ENCODE assay signal across 8 mouse cellular contexts in genomic region chr17:15066066-15066465, GRCm38 (mm10). TPM values are rescaled to one million over a fixed set of nuclear protein-coding genes. Genes with fewer than 3 reads are reported as not detected.
DNase-seq lines count a peak whose midpoint lies in the region; ATAC-seq and TF ChIP-seq lines count a peak whose summit lies in the region.
"Had no signal": no experiment of that assay in that cellular context is flagged by ENCODE, and none has a peak within 500 bp of the region (broad histone marks: within the 10 kb centered on the region; RNA-seq: fewer than 3 reads in every experiment).

No protein-coding gene starts in this region.

- peaks cover 8% of the 10 kb centered on the region for H3K4me1 ChIP-seq in lung, embryonic 16.5 days (replicated peaks; ENCODE audit: control insufficient read depth, insufficient read depth, low read length)
- H3K4me1 ChIP-seq in embryonic facial prominence, embryonic 15.5 days = peaks cover 6% of the 10 kb centered on the region; the same call in 1 of the 2 replicates
- no peaks in the 10 kb centered on the region; the same call in 1 of the 2 replicates for H3K4me1 ChIP-seq in intestine, postnatal 0 days (replicated peaks; ENCODE audit: control insufficient read depth, insufficient read depth, low read length)
- H3K4me1 ChIP-seq in stomach, embryonic 14.5 days (ENCODE audit: control insufficient read depth, insufficient read depth, low read length) = peaks cover 6% of the 10 kb centered on the region; the same call in 1 of the 2 replicates

- H3K4me3 ChIP-seq in lung, embryonic 16.5 days (ENCODE audit: low read length) = no peak overlapping the region
- no peak overlapping the region for H3K4me3 ChIP-seq in embryonic facial prominence, embryonic 15.5 days (replicated peaks)
- H3K4me3 ChIP-seq in intestine, postnatal 0 days (ENCODE audit: low read depth, low read length) = no peak overlapping the region
- H3K4me3 ChIP-seq in stomach, embryonic 14.5 days (ENCODE audit: low read depth, low read length) = no peak overlapping the region

- no peaks in the 10 kb centered on the region for H3K27me3 ChIP-seq in lung, embryonic 16.5 days (ENCODE audit: control insufficient read depth, insufficient read depth, low read depth, low read length)
- H3K27me3 ChIP-seq in embryonic facial prominence, embryonic 15.5 days = no peaks in the 10 kb centered on the region
- H3K27me3 ChIP-seq in intestine, postnatal 0 days (replicated peaks; ENCODE audit: control insufficient read depth, insufficient read depth, low read length) = no peaks in the 10 kb centered on the region
- no peaks in the 10 kb centered on the region for H3K27me3 ChIP-seq in stomach, embryonic 14.5 days (ENCODE audit: control insufficient read depth, insufficient read depth, low read length)

- DNase-seq in lung, postnatal 25 days (ENCODE audit: low spot score) = no peak
- no peak for DNase-seq in thymus, postnatal 14 days

- no peaks in the 10 kb centered on the region for H3K9me3 ChIP-seq in lung, embryonic 16.5 days (ENCODE audit: control insufficient read depth, low read length)
- no peaks in the 10 kb centered on the region for H3K9me3 ChIP-seq in embryonic facial prominence, embryonic 15.5 days (replicated peaks)
- H3K9me3 ChIP-seq in intestine, postnatal 0 days (ENCODE audit: control insufficient read depth) = no peaks in the 10 kb centered on the region
- H3K9me3 ChIP-seq in stomach, embryonic 14.5 days (ENCODE audit: control insufficient read depth, low read depth, low read length) = no peaks in the 10 kb centered on the region

- no peak overlapping the region for H3K27ac ChIP-seq in lung, embryonic 16.5 days (ENCODE audit: low read length)
- no peak overlapping the region for H3K27ac ChIP-seq in embryonic facial prominence, embryonic 15.5 days (replicated peaks)
- no peak overlapping the region for H3K27ac ChIP-seq in intestine, postnatal 0 days (ENCODE audit: low read depth, low read length)
- H3K27ac ChIP-seq in stomach, embryonic 14.5 days (ENCODE audit: low read length) = no peak overlapping the region

- H3K4me2 ChIP-seq in lung, embryonic 16.5 days (ENCODE audit: low read depth, low read length) = no peak overlapping the region
- peak overlapping the region; percentile 27; the same call in 1 of the 2 replicates for H3K4me2 ChIP-seq in embryonic facial prominence, embryonic 15.5 days (replicated peaks)
- peak overlapping the region; percentile 17; the same call in 1 of the 2 replicates for H3K4me2 ChIP-seq in intestine, postnatal 0 days (replicated peaks; ENCODE audit: low read depth)
- peak overlapping the region; percentile 27; the same call in 1 of the 2 replicates for H3K4me2 ChIP-seq in stomach, embryonic 14.5 days (replicated peaks; ENCODE audit: low read depth, low read length)

- ATAC-seq in lung, embryonic 16.5 days (ENCODE audit: low read depth) = peak; percentile 42
- ATAC-seq in embryonic facial prominence, embryonic 15.5 days (ENCODE audit: insufficient number of reproducible peaks, low FRiP score, low TSS enrichment, low read depth) = no peak
- ATAC-seq in intestine, postnatal 0 days = no peak
- peak; percentile 60; the same call in 1 of the 2 replicates for ATAC-seq in stomach, embryonic 14.5 days (ENCODE audit: insufficient number of reproducible peaks, insufficient read depth, low FRiP score, low read depth)
- ATAC-seq in megakaryocyte progenitor cell, adult 5-6 weeks (replicated peaks; ENCODE audit: poor library complexity) = no peak

- WGBS in lung, embryonic 16.5 days = 52% methylated on average over 6 of the region's 6 CpGs
- WGBS in embryonic facial prominence, embryonic 15.5 days = 54% methylated on average over 6 of the region's 6 CpGs
- WGBS in intestine, postnatal 0 days = 59% methylated on average over 6 of the region's 6 CpGs
- 46% methylated on average over 6 of the region's 6 CpGs for WGBS in stomach, embryonic 14.5 days

- peaks cover 3% of the 10 kb centered on the region; the same call in 1 of the 2 replicates for H3K36me3 ChIP-seq in lung, embryonic 16.5 days (ENCODE audit: control insufficient read depth, insufficient read depth, low read length)
- peaks cover 28% of the 10 kb centered on the region for H3K36me3 ChIP-seq in embryonic facial prominence, embryonic 15.5 days
- H3K36me3 ChIP-seq in intestine, postnatal 0 days (ENCODE audit: control insufficient read depth, insufficient read depth) = peaks cover 10% of the 10 kb centered on the region; the same call in 1 of the 2 replicates
- H3K36me3 ChIP-seq in stomach, embryonic 14.5 days (ENCODE audit: control insufficient read depth, insufficient read depth, low read length) = peaks cover 4% of the 10 kb centered on the region; the same call in 1 of the 2 replicates

- no peak for TF ChIP-seq CTCF in intestine, postnatal 0 days (IDR thresholded peaks at IDR 0.05; ENCODE audit: low read depth)

- 0 out of 2 replicates have a peak overlapping the region, but pooled peaks have one; percentile 7 for H3K9ac ChIP-seq in lung, embryonic 16.5 days (ENCODE audit: low read length)
- no peak overlapping the region for H3K9ac ChIP-seq in embryonic facial prominence, embryonic 15.5 days
- no peak overlapping the region for H3K9ac ChIP-seq in intestine, postnatal 0 days (ENCODE audit: low read depth, low read length)
- no peak overlapping the region for H3K9ac ChIP-seq in stomach, embryonic 14.5 days (replicated peaks; ENCODE audit: low read depth, low read length)

RNA-seq across cellular contexts. Expression of gene Gm3448, which starts 24.7 kb away (rescaled TPM):
- polyA plus RNA-seq in lung, embryonic 16.5 days (2015; fragmentation: Nextera tagmentation; extraction: Ambion mirVana) = 2.7 and 3.1 TPM in 2 replicates
- polyA plus RNA-seq in embryonic facial prominence, embryonic 15.5 days (2015; fragmentation: Nextera tagmentation; extraction: Ambion mirVana) = 5.4 and 8.3 TPM in 2 replicates
- polyA plus RNA-seq in intestine, postnatal 0 days (2015; fragmentation: Nextera tagmentation; extraction: Ambion mirVana) = 2.7 and 4.4 TPM in 2 replicates
- polyA plus RNA-seq in stomach, embryonic 14.5 days (2014; fragmentation: Nextera tagmentation; extraction: Ambion mirVana) = 4.7 and 5.0 TPM in 2 replicates
- 10.1 and 11.6 TPM in 2 replicates for total RNA-seq in megakaryocyte progenitor cell, adult 5-6 weeks (2015)
- 15.4 and 16.3 TPM in 2 replicates for total RNA-seq in megakaryocyte progenitor cell, adult 5-6 weeks (2017)

RNA-seq across cellular contexts. Expression of gene Tcte3, which starts 24.8 kb away (rescaled TPM):
- polyA plus RNA-seq in lung, embryonic 16.5 days (2015; fragmentation: Nextera tagmentation; extraction: Ambion mirVana) = 0.65 and 0.95 TPM in 2 replicates
- polyA plus RNA-seq in embryonic facial prominence, embryonic 15.5 days (2015; fragmentation: Nextera tagmentation; extraction: Ambion mirVana) = 1.1 TPM in 1 of 2 replicates, not detected in the other
- 3.2 and 3.4 TPM in 2 replicates for polyA plus RNA-seq in intestine, postnatal 0 days (2015; fragmentation: Nextera tagmentation; extraction: Ambion mirVana)
- not detected in 2 replicates for polyA plus RNA-seq in stomach, embryonic 14.5 days (2014; fragmentation: Nextera tagmentation; extraction: Ambion mirVana)
- total RNA-seq in megakaryocyte progenitor cell, adult 5-6 weeks (2015) = 1.0 and 1.9 TPM in 2 replicates
- 0.33 TPM in 1 of 2 replicates, not detected in the other for total RNA-seq in megakaryocyte progenitor cell, adult 5-6 weeks (2017)
- total RNA-seq: liver, adult 2 months had no signal
- polyA plus RNA-seq: liver, adult 2 months had no signal

RNA-seq across cellular contexts. Expression of gene Ermard, which starts 25.1 kb away (rescaled TPM):
- polyA plus RNA-seq in lung, embryonic 16.5 days (2015; fragmentation: Nextera tagmentation; extraction: Ambion mirVana) = 85.1 and 91.1 TPM in 2 replicates
- polyA plus RNA-seq in embryonic facial prominence, embryonic 15.5 days (2015; fragmentation: Nextera tagmentation; extraction: Ambion mirVana) = 69.6 and 75.0 TPM in 2 replicates
- 27.4 and 30.9 TPM in 2 replicates for polyA plus RNA-seq in intestine, postnatal 0 days (2015; fragmentation: Nextera tagmentation; extraction: Ambion mirVana)
- polyA plus RNA-seq in stomach, embryonic 14.5 days (2014; fragmentation: Nextera tagmentation; extraction: Ambion mirVana) = 80.8 and 97.4 TPM in 2 replicates
- total RNA-seq in megakaryocyte progenitor cell, adult 5-6 weeks (2015) = 57.6 and 71.7 TPM in 2 replicates
- total RNA-seq in megakaryocyte progenitor cell, adult 5-6 weeks (2017) = 24.2 and 39.0 TPM in 2 replicates

RNA-seq across cellular contexts. Expression of gene Gm3435, which starts 56.1 kb away (rescaled TPM):
- 8.4 and 9.7 TPM in 2 replicates for polyA plus RNA-seq in lung, embryonic 16.5 days (2015; fragmentation: Nextera tagmentation; extraction: Ambion mirVana)
- 6.6 and 8.7 TPM in 2 replicates for polyA plus RNA-seq in embryonic facial prominence, embryonic 15.5 days (2015; fragmentation: Nextera tagmentation; extraction: Ambion mirVana)
- 3.6 and 5.8 TPM in 2 replicates for polyA plus RNA-seq in intestine, postnatal 0 days (2015; fragmentation: Nextera tagmentation; extraction: Ambion mirVana)
- polyA plus RNA-seq in stomach, embryonic 14.5 days (2014; fragmentation: Nextera tagmentation; extraction: Ambion mirVana) = 4.2 and 4.7 TPM in 2 replicates
- 3.9 and 4.3 TPM in 2 replicates for total RNA-seq in megakaryocyte progenitor cell, adult 5-6 weeks (2015)
- 2.0 and 2.9 TPM in 2 replicates for total RNA-seq in megakaryocyte progenitor cell, adult 5-6 weeks (2017)

Comparison
In these comparisons a context has a peak if more than half of its experiments do, and no peak if none do; other contexts are left out.
1. ATAC-seq: peak in lung, embryonic 16.5 days (single experiment) and stomach, embryonic 14.5 days (single experiment); none in embryonic facial prominence, embryonic 15.5 days (single experiment), intestine, postnatal 0 days (single experiment) and megakaryocyte progenitor cell, adult 5-6 weeks (single experiment).